Mouse (Mus musculus) midbrain, embryonic 12.5 days (tissue): Measurements from ENCODE around the gene Maco1. TPM values are rescaled to one million over a fixed set of nuclear protein-coding genes. Genes with fewer than 3 reads are reported as not detected.

Source experiments
- ATAC-seq: fragments of 200-750 bp; cut with Nextera tagmentation; 2 replicates; pipeline ENCODE4 v1.8.0; 2017; ENCODE audit warnings: low read depth, moderate TSS enrichment, moderate library complexity; ENCODE audit not compliant: low FRiP score
- H3K27ac ChIP-seq: fragments of 300-500 bp; sonication (generic); replicated peaks from 2 replicates; pipeline ENCODE4 v1.5.1; 2016; ENCODE audit warnings: mild to moderate bottlenecking
- H3K27me3 ChIP-seq: fragments of 300-500 bp; sonication (generic); 2 replicates; pipeline ENCODE4 v1.6.1; 2016; ENCODE audit warnings: mild to moderate bottlenecking
- H3K36me3 ChIP-seq: fragments of 300-500 bp; sonication (generic); 2 replicates; pipeline ENCODE4 v1.6.1; 2016
- H3K4me1 ChIP-seq: fragments of 300-500 bp; sonication (generic); 2 replicates; pipeline ENCODE4 v1.6.1; 2016
- H3K4me2 ChIP-seq: fragments of 300-500 bp; sonication (generic); replicated peaks from 2 replicates; pipeline ENCODE4 v1.6.1; 2016; ENCODE audit warnings: mild to moderate bottlenecking, moderate library complexity
- H3K4me3 ChIP-seq: fragments of 300-500 bp; sonication (generic); 2 replicates; pipeline ENCODE4 v1.5.1; 2016; ENCODE audit warnings: mild to moderate bottlenecking
- H3K9ac ChIP-seq: fragments of 300-500 bp; sonication (generic); replicated peaks from 2 replicates; pipeline ENCODE4 v1.6.1; 2016; ENCODE audit warnings: mild to moderate bottlenecking, moderate library complexity
- H3K9me3 ChIP-seq: fragments of 300-500 bp; sonication (generic); 2 replicates; pipeline ENCODE4 v1.6.1; 2016; ENCODE audit warnings: mild to moderate bottlenecking
- WGBS: fragments of 180-500 bp; shearing (Covaris S2); methylation state at CpG from one replicate; pipeline ENCODE4 v1.1.7; 2016; 5-methylcytosine and 5-hydroxymethylcytosine counted together
- polyA plus RNA-seq: library from polyadenylated mRNA; unstranded; fragments of >200 nt; fragmentation: Nextera tagmentation; extraction: Ambion mirVana; gene quantifications from 2 replicates; pipeline ENCODE4 v1.2.1, GENCODE M21; 2016

Gene Maco1
- polyA plus RNA-seq, 1 experiment from 2014 or later, result 84.7 TPM

GRCm38 (mm10) chr4:134784701-134785100 is 68.4 kb downstream of the Maco1 start:
- Histone ChIP-seq H3K36me3 (no peaks in the 10 kb centered on the region), H3K4me2 (no peak overlapping the region), H3K27me3 (no peaks in the 10 kb centered on the region), H3K9me3 (no peaks in the 10 kb centered on the region), H3K9ac (no peak overlapping the region), H3K4me3 (no peak overlapping the region), H3K27ac (no peak overlapping the region), H3K4me1 (no peaks in the 10 kb centered on the region; the same call in 1 of the 2 replicates)
- ATAC-seq, result no peak
- 49% methylated on average over 5 of the region's 5 CpGs for WGBS

- WGBS, result 43% methylated on average over 14 of the region's 14 CpGs
- peaks cover 5% of the 10 kb centered on the region; the same call in 1 of the 2 replicates for H3K4me1 ChIP-seq
- no peak for ATAC-seq
- H3K9me3 ChIP-seq, result no peaks in the 10 kb centered on the region
- no peak overlapping the region; the same call in 1 of the 2 replicates for H3K27ac ChIP-seq
- no peak overlapping the region for H3K4me2 ChIP-seq
- no peak overlapping the region for H3K9ac ChIP-seq
- H3K4me3 ChIP-seq, result no peak overlapping the region
- H3K27me3 ChIP-seq, result no peaks in the 10 kb centered on the region
- no peaks in the 10 kb centered on the region for H3K36me3 ChIP-seq
These were observed 73.8 kb downstream of the Maco1 start for GRCm38 (mm10) chr4:134779136-134779934.

GRCm38 (mm10) chr4:134776246-134776645 is 76.9 kb downstream of the Maco1 start:
- Histone ChIP-seq H3K27me3 (no peaks in the 10 kb centered on the region; the same call in 1 of the 2 replicates), H3K9me3 (no peaks in the 10 kb centered on the region), H3K9ac (no peak overlapping the region), H3K36me3 (no peaks in the 10 kb centered on the region), H3K27ac (no peak overlapping the region), H3K4me1 (peaks cover 9% of the 10 kb centered on the region), H3K4me2 (no peak overlapping the region), H3K4me3 (no peak overlapping the region)
- no peak for ATAC-seq
- WGBS, result 81% methylated on average over 7 of the region's 7 CpGs

GRCm38 (mm10) chr4:134775234-134775944 is 77.8 kb downstream of the Maco1 start:
- no peak overlapping the region for H3K9ac ChIP-seq
- no peaks in the 10 kb centered on the region; the same call in 1 of the 2 replicates for H3K27me3 ChIP-seq
- H3K4me3 ChIP-seq, result no peak overlapping the region
- H3K4me2 ChIP-seq, result no peak overlapping the region
- no peak for ATAC-seq
- no peaks in the 10 kb centered on the region for H3K9me3 ChIP-seq
- peaks cover 9% of the 10 kb centered on the region for H3K4me1 ChIP-seq
- no peak overlapping the region for H3K27ac ChIP-seq
- 69% methylated on average over 13 of the region's 14 CpGs for WGBS
- H3K36me3 ChIP-seq, result no peaks in the 10 kb centered on the region

GRCm38 (mm10) chr4:134774126-134774525 is 79.0 kb downstream of the Maco1 start:
- no peak overlapping the region for H3K9ac ChIP-seq
- H3K36me3 ChIP-seq, result no peaks in the 10 kb centered on the region
- H3K9me3 ChIP-seq, result no peaks in the 10 kb centered on the region
- H3K4me1 ChIP-seq, result peaks cover 5% of the 10 kb centered on the region
- H3K27ac ChIP-seq, result no peak overlapping the region
- H3K4me2 ChIP-seq, result no peak overlapping the region
- no peak overlapping the region for H3K4me3 ChIP-seq
- 89% methylated on average over 6 of the region's 6 CpGs for WGBS
- H3K27me3 ChIP-seq, result peaks cover 12% of the 10 kb centered on the region
- no peak for ATAC-seq

GRCm38 (mm10) chr4:134772805-134773674 is 80.1 kb downstream of the Maco1 start:
- Histone ChIP-seq H3K4me2 (no peak overlapping the region), H3K9ac (no peak overlapping the region), H3K4me3 (no peak overlapping the region), H3K4me1 (peaks cover 6% of the 10 kb centered on the region), H3K36me3 (no peaks in the 10 kb centered on the region), H3K27me3 (peaks cover 23% of the 10 kb centered on the region), H3K9me3 (no peaks in the 10 kb centered on the region), H3K27ac (no peak overlapping the region)
- ATAC-seq, result no peak
- 49% methylated on average over 4 of the region's 4 CpGs for WGBS

GRCm38 (mm10) chr4:134769891-134770290 is 83.3 kb downstream of the Maco1 start:
- H3K4me3 ChIP-seq, result no peak overlapping the region
- WGBS, result 70% methylated on average over 7 of the region's 7 CpGs
- ATAC-seq, result no peak
- H3K9ac ChIP-seq, result no peak overlapping the region
- H3K4me2 ChIP-seq, result no peak overlapping the region
- H3K27me3 ChIP-seq, result peaks cover 55% of the 10 kb centered on the region
- H3K4me1 ChIP-seq, result peaks cover 23% of the 10 kb centered on the region
- H3K36me3 ChIP-seq, result no peaks in the 10 kb centered on the region
- H3K9me3 ChIP-seq, result no peaks in the 10 kb centered on the region
- H3K27ac ChIP-seq, result no peak overlapping the region

- no peak overlapping the region for H3K4me3 ChIP-seq
- no peak overlapping the region for H3K9ac ChIP-seq
- peaks cover 60% of the 10 kb centered on the region for H3K27me3 ChIP-seq
- H3K4me2 ChIP-seq, result no peak overlapping the region
- no peak overlapping the region for H3K27ac ChIP-seq
- no peaks in the 10 kb centered on the region for H3K9me3 ChIP-seq
- WGBS, result 62% methylated on average over 7 of the region's 7 CpGs
- H3K4me1 ChIP-seq, result peaks cover 23% of the 10 kb centered on the region
- no peaks in the 10 kb centered on the region for H3K36me3 ChIP-seq
- no peak for ATAC-seq
These were observed 83.9 kb downstream of the Maco1 start for GRCm38 (mm10) chr4:134769081-134769811.

- peaks cover 62% of the 10 kb centered on the region for H3K27me3 ChIP-seq
- no peak overlapping the region for H3K27ac ChIP-seq
- peak; percentile 14; the same call in 1 of the 2 replicates for ATAC-seq
- peaks cover 23% of the 10 kb centered on the region for H3K4me1 ChIP-seq
- WGBS, result 10% methylated on average over 21 of the region's 21 CpGs
- peak overlapping the region; percentile 65 for H3K4me3 ChIP-seq
- no peaks in the 10 kb centered on the region for H3K36me3 ChIP-seq
- no peaks in the 10 kb centered on the region for H3K9me3 ChIP-seq
- H3K9ac ChIP-seq, result peak overlapping the region; percentile 69
- H3K4me2 ChIP-seq, result peak overlapping the region; percentile 92
These were observed 84.8 kb downstream of the Maco1 start for GRCm38 (mm10) chr4:134768226-134768888.

- H3K27me3 ChIP-seq, result peaks cover 62% of the 10 kb centered on the region
- no peaks in the 10 kb centered on the region for H3K9me3 ChIP-seq
- H3K36me3 ChIP-seq, result no peaks in the 10 kb centered on the region
- ATAC-seq, result peak; percentile 80
- no peak within 1 kb of the TSS for H3K27ac ChIP-seq
- H3K9ac ChIP-seq, result peak within 1 kb of the TSS; percentile 69
- peaks cover 19% of the 10 kb centered on the region for H3K4me1 ChIP-seq
- peak within 1 kb of the TSS; percentile 65 for H3K4me3 ChIP-seq
- H3K4me2 ChIP-seq, result peak within 1 kb of the TSS; percentile 92
- WGBS, result under 1% methylated on average over 71 of the region's 80 CpGs
These were observed 85.5 kb downstream of the Maco1 start, which contains the start of gene Ldlrap1 for GRCm38 (mm10) chr4:134767426-134768225. TSS of gene Ldlrap1 (minus strand) at chr4:134768024.
